Mouse (Mus musculus) liver, adult (tissue): ENCODE measurements around the gene Gnai2.

Experiments
- GATA4 ChIP-seq: IDR thresholded peaks from 2 replicates; pipeline ENCODE4 v1.6.1; 2014; ENCODE audit warnings: mild to moderate bottlenecking, low read length; ENCODE audit not compliant: insufficient replicate concordance

Gnai2 gene

GRCm38 (mm10) chr9:107643544-107644214 is 8.5 kb upstream of the Gnai2 start:
- TF ChIP-seq GATA4 = no peak

GRCm38 (mm10) chr9:107641666-107642065 is 6.5 kb upstream of the Gnai2 start:
- TF ChIP-seq GATA4 = no peak

GRCm38 (mm10) chr9:107640257-107640772 is 5.1 kb upstream of the Gnai2 start:
- no peak for TF ChIP-seq GATA4

- no peak for TF ChIP-seq GATA4
Observed at GRCm38 (mm10) chr9:107637070-107637469, 1.9 kb upstream of the Gnai2 start.

GRCm38 (mm10) chr9:107634406-107635278 is 525 bp downstream of the Gnai2 start:
- TF ChIP-seq GATA4 = no peak

GRCm38 (mm10) chr9:107633661-107634405 is 1.3 kb downstream of the Gnai2 start:
- TF ChIP-seq GATA4 = no peak

GRCm38 (mm10) chr9:107633091-107633660 is 2.0 kb downstream of the Gnai2 start:
- no peak; the same call in 1 of the 2 replicates for TF ChIP-seq GATA4

GRCm38 (mm10) chr9:107632478-107632877 is 2.7 kb downstream of the Gnai2 start:
- no peak for TF ChIP-seq GATA4

GRCm38 (mm10) chr9:107631861-107632260 is 3.3 kb downstream of the Gnai2 start:
- no peak for TF ChIP-seq GATA4

GRCm38 (mm10) chr9:107631311-107631826 is 3.8 kb downstream of the Gnai2 start:
- no peak for TF ChIP-seq GATA4

GRCm38 (mm10) chr9:107630576-107630975 is 4.6 kb downstream of the Gnai2 start:
- TF ChIP-seq GATA4 = no peak

GRCm38 (mm10) chr9:107629901-107630425 is 5.2 kb downstream of the Gnai2 start:
- TF ChIP-seq GATA4 = no peak

- TF ChIP-seq GATA4 = no peak
Observed at GRCm38 (mm10) chr9:107629411-107629730, 5.8 kb downstream of the Gnai2 start.

- peak; percentile 47; the same call in 1 of the 2 replicates for TF ChIP-seq GATA4
Observed at GRCm38 (mm10) chr9:107628721-107629410, 6.3 kb downstream of the Gnai2 start.
